Mouse (Mus musculus): Measurements from ENCODE around the gene Copb2.

DNA sequence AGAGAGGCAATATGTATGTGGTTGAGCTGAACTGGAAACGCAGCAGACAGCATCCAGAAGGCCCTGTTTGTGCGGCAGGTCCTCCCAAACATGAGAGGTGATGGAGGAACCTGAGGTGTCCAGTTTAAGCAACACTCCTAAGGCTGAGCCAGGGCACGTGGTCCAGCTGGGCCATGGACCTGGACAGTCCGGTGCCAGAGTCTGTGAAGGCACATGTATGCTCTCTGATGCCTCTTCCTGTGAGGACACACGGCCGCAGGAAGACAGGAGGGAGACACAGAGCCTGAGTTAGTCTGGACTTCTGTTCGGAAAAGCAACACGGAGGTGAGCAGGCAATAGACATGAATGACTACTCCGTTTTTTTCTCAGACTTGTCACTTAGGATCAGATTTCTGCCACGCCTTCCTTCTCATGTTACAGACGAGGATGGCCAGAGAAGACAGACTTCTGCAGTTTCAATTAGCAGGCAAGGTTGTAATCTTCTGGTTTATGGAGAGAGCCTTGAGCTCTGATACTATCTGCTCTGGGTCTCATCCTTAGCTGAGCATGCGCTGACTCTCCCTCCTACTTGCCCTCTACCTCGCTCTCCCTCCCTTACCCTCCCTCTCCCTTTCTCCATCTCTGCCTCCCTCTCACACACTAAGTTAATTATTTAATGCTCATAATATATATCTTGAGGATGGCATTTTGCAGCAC lies 25.4 kb upstream of the Copb2 start:
- TF ChIP-seq CTCF (IDR thresholded peaks at IDR 0.05; ENCODE audit: low read depth, low read length) (no peak), POLR2A (IDR thresholded peaks at IDR 0.05; ENCODE audit: extremely low read depth, insufficient read depth, low read length) (no peak)
